Mouse (Mus musculus) testis, postnatal 10 days (tissue): Measurements from ENCODE around the gene Dio1.
A peak's percentile ranks its signal among the peaks of the same experiment; 100 is the strongest.

Experiments
- DNase-seq: peaks from one replicate; pipeline ENCODE4 v3.0.0; 2021; ENCODE audit warnings: low spot score

The Dio1 gene

DNA sequence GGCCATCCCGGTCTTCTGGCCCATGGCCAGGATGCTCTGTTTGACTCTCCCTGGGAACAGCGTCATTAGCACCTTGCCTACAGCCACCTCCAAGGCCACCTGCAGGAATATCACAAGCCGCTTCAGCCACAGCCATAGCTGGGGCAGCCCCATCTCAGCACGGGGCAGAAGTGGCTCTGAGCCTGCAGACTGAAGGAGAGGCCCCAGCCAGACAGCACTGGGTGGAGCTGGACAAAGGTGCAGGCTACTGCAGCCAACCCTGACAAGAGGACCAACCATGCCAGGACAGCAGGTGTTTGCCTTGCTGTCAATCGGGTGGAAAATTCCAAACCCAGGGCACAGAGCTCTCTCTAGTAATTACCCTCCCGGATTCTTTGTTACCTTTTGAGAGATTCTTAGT is at the start of gene Dio1:
Gene Dio1 (minus strand): TSS at position 204 of the 400 bp plus-strand sequence.
- DNase-seq, result peak; percentile 53

DNA sequence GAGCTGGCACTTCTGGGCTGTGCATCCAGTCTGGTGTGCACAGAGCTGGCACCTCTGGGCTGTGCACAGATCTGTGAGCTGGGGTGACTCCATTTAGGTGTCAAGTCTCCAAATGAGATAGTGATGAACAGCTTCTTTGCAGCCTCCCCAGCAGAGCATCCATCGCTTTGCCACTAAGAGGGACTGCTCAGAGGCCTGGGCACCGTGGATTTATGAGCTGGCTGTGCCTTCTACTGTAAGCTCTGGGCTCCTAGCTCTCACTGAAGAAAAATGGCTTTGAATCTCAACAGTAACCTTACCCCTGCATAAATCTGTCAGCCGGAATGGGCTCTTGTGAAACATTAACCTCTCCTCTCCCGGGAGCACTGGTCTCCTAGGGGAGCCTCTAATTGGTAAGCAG is 47.6 kb upstream of the Dio1 start:
- no peak for DNase-seq

DNA sequence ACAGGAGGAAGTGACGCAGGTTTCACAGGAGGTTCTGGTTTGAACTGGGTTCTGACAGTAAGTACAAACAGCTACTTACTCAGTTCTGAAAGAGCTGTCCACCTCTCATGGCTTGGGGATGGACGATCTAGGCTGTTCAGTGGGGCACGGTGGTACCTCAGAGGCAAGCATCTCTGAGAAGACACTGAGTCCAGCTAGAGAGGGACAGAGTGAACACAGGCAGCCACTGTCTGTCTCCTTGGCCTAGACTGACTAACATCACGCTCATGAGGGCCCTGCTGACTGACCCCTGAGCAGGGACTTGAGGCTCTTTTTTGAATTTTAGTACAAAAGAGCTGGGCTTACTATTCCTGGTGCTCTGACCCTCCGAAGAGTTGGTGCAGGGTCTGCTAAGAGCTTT is 47.2 kb upstream of the Dio1 start:
- DNase-seq, result no peak

DNA sequence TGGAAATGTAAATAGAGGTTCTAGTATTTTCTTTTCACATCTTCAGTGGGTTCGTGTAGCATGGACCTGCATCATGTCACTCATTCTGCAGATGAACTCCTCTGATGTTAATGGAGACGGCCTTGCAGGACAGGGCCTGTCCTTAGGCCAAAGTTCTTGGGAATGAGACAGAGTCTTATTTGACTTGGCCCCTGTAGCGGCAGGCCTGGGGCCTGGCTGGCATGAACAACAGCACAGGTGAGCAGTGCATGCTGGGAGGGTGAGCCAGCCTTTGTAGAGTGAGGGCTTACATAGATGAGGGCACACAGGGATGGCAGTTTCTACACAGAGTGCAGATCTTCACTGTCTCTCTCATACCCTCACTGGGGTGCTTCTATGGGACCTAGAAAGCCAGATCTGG is 46.6 kb upstream of the Dio1 start:
- no peak for DNase-seq

DNA sequence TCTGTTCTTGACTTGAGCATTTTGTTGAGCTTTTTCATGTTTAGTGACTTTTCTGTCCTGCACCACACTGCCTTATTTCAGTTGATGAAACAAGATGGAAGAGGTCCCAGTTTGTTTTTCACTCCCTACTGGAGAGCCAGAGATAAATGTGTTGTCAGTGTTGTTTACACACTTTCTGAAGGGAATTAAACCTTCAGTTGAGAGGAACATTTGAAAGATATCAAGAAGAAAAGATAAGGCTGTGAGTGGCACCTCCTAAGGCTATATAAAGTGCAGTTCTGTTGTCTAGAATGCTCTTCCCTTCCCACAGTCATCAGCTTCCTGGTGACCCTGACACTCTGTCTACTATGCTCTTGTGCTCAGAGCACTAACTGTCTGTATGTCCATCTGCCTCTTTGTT is 44.4 kb upstream of the Dio1 start:
- no peak for DNase-seq

DNA sequence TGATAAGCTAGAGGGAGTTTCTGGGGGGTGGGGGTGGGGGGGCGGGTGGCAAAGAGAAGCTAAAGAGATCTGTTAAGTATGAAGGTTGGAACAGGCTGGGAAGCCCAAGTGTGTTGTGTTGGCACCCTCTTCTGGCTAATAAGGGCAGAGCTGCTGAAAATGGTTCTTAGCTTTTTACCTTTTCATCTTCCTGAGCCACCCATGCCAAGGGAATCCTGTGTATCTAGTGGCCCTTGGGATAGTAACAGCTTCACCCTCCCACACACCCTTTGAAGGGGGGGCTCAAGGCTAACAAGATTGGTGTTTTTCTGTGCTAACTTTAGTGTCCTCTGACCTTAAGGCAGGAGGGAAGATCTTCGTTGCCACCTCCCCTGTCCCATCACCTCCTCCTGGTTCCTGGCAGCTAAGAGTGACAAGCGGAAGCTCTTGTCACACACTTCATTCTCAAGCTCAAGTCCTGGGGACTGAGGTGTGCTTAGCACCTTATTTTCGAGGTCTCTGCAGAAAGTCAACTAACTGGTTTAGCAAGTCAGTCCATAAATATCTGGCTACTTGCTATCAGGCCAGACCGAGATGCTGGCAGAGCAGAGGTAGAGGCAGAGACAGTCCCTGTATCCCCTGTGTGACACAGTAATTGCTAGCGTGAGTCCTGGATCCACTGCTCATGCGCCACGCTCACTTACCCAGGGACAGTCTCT is 42.5 kb upstream of the Dio1 start:
- peak; percentile 53 for DNase-seq

DNA sequence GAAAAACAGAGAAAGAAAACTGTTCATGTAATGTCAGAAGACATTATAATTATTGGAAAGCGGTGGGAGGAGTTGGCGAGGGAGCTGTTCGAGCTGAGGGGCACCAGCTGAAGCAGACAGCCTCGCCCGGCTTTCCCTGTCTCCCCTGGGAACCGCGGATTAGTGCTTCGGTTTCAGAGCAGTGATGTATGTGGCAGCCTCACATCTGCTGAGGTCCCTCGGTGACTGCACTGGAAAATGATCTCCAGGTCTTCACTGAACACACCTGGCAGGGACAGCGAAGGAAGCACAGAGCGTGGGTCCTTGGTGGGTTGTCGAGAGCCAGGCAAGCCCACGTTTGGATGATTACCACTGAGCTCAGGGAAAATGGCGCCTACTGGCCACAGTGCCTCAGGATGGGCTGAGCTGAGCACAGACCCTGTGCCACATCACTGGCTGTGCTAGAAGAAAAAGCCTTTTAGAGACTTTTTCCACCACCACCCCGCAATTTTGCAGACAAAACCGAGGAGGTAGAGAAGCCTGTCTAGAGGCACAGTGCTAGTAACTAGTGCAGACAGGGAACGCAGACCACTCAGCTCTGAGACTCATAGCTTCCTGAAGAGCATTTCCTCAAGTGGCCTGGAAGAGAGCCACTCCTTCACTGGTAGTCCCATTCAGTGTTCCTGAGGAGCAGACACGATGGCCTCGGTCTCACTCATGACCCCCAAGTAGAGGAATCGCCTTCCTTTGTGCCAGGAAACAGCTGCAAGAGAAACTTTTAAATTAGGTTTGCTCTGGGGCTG is 41.8 kb upstream of the Dio1 start:
- no peak for DNase-seq

DNA sequence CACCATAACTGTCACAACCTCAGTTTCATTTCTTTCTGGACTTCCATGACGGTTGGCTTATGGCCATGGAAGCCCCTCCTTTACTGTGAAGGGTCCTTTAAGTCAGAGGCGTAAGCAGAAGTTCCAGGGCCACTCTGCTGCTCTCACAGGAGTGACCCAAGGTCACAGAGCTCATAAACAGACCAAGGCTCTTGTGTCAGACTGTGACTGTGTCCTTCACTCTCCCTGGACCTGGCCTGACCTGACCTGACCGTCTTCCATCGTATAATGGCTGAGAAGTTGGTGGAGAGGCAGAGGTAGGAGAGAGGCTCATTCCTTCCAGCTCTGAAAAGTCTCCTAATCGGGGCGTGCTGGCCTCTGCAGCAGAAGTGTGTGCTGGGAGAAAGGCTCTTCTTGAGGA is 40.3 kb upstream of the Dio1 start:
- DNase-seq, result no peak

DNA sequence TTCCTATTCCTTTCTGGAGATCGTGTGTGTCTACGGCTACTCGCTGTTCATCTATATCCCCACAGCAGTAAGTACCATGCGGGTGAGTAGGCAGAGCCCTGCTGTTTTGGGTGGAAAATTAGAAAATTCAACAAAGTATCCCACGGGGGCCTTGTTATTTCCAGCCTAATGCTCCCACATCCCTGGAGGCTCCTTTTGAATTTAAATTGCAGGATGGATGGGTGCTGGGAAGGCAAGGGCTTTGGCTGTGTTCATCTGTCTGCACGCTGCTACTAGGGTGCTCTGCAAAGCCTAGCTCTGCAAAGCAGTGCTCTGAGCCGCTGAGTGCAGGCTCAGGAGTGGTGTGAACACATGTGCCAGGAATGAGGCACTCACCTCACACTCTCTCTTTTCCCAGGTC is 37.6 kb upstream of the Dio1 start:
- no peak for DNase-seq

DNA sequence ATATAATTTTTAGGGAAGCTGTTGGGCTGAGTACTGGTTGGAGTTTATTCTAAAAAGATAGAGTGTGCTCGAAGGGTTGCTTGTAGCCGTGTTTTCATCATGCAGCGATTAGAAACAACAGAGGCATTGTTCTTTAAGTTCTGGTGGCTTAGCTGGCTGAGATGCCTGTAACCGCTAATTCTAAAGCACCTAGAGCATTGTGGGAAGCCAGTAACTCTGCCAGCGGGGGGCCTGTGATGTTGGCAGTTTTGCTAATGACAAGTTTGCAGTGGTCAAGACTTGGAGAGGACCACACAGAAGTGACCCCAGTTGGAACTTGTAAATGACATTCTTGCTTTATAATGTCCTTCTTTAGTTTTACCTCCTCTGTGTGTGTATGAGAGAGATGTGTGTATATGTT is 34.4 kb upstream of the Dio1 start:
- DNase-seq, result no peak

DNA sequence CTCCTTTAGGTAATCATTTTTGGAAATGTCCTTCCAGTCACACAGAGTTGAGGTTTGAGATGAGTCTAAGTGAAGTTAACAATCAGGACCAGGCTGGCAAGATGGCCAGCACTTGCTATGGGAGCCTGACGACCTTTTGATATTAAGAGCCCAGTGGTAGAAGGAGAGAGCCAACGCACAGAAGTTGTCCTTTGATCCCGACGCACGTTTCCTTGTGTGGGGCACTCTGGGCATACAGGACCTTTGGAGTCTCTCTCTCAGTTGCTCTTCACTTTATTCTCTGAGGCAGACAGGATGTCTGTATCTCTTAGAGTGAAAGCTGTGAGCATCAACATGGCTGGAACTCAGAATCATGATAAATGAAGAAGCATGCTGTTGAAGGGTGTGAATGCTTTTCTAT is 30.5 kb upstream of the Dio1 start:
- DNase-seq, result no peak

DNA sequence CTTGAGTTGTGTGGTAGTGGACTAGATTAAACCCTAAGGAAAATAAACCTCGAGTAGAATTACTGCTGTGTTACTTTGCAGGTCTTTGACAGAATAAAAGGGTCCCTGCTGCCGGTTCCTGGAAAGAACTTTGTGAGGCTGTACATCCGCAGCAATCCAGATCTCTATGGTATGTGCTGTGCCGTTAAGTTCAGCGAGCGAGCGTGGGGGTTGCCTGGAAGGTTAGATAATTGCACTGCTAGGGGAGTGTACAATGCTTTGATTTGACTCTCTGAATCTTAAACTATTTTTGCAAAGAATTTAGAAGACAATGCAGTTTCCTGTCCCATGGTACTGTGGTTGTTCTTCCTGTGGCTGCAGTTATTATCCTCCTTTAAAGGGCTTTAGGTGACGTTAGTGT is 29.4 kb upstream of the Dio1 start:
- no peak for DNase-seq

DNA sequence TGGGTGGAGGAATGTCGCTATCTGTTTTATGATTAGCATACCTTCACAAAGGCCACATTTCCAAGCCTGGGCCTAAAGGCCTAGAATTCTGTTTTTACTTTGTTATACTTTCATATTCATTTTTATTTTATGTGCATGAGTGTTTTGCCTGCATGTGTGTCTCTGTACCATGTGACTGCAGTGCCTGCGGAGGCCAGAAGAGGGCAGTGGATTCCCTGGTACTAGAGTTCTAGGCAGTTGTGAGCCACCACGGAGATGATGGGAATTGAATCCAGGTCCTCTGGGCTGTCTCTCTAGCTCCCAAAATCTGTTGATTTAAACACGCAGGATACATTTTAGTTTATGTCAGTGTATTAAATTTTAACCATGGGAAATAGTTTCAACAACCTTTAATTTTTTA is 26.5 kb upstream of the Dio1 start:
- no peak for DNase-seq

DNA sequence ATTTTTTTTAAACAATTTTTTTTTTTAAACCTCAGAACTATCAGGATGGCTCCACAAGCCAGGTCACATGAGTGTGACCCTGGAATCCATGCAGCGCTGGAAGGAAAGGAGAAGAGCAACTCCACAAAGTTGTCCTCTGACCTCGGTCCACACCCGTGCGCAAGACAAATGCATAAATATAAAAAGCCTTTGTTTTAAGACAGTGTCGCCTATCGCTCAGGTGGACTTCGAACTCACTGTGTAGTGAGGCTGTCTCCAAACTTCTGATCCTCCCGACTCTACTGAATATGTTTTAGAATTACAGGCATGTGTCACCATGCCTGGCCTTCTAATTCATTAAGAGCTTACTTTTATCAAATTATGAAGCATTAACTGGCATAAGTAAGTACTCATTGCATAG is 21.6 kb upstream of the Dio1 start:
- no peak for DNase-seq

DNA sequence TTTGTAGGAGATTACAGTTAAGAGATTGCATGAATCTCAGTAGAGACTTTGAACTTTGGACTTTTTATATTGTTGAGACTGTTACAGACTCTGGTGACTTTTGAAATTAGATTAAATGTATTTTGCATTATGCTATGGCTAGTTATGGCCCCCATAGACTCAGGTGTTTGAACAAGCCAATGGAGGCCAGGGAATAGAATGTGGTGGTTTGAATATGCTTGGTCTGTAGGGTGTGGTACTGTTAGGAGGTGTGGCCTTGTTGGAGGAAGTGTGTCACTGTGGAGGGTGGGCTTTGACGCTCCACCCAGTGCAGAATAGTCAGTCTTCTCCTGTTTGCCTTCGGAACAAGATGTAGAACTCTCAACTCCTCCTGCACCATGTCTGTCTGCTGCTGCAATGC is 16.1 kb upstream of the Dio1 start:
- DNase-seq, result no peak

DNA sequence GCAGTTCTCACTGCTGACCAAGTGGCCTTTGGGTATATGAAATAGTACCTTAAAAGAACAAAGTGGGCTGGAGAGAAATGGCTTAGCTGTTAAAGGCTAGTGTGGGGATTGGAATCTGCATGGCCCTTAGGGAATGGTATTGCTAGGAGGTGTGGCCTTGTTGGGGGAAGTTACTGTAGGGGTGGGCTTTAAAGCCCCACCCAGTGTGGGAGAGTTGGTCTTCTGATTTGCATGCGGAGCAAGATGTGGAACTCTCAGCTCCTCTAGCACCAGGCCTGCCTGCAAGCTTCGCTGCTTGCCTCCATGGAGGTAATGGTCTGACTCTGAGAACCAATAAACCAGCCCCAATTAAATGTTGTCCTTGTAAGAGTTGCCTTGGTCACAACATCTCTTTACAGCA is 14.1 kb upstream of the Dio1 start:
- no peak for DNase-seq

DNA sequence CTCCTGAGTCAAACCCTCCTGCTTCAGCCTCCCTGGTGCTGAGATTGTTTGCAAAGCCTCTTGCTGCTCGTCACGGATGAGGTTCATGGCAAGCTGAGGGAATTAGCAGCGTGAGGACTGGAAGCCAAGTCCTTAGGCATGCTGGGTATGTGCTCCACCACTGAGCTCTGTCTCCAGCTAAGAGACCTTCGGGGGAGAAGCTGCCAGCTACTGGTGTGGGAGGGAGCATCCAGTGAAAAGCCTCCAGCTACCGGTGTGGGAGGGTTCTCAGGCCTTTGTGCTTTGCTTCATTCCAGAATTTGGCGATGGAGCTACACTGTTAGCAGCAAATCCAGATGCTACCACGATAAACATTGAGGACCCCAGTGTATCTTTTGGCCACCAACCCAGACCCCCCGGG is 11.7 kb upstream of the Dio1 start:
- DNase-seq, result peak; percentile 50

DNA sequence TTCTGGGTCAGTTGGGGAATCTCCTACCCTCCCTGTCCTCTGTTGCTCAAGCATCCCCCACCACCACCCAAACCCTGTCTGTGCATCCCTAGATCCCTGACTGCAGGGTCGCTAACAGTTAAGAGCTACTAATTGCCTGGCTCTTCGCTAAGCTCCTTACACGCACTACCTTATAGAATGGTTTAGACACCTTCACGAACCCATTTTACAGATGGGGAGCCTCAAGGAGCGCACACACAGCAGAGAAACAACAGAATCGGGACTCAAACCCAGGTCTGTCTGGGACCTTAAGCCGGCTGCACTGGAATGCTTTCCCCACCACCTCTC is 7.5 kb upstream of the Dio1 start:
- DNase-seq, result no peak

DNA sequence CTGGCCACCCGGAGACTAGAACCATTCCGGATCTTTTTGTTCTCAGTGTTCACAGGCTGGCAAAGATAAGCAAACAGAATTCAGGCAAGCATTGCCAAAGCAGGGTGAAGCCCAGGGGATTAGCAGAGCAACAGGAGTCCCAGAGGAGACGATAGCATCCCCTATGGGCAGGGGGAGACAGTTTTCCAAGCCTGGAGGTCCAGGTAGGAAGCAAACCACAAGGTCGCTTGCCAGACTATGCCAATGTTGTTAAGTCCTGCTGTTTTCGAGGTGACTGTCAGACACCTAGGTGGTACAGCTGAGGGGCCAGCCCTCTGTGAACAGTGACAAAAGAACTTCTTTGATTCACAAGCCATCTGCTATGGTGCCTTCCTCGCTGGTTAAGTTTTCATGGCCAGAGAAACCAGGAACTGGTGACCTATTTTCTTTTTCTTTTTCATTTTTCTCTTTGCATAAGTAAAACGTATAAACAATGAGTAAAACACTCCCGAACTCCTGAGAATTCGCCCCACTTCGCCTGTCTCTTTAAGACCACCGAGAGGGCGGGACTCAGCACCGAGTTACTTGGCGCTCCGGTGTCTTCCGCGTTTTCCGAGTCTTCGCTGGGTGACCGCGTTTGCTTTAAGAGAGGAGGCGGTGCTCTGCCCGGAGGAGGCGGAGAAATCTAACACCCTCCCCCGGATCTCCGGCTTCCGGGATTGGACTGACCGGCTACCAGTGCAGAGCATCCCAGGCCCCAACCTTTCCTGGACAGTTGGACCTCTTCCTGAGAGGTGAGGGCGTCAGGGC is 6.9 kb upstream of the Dio1 start, which contains the start of gene Yipf1:
Gene Yipf1 (plus strand): TSS at position 674 of the 789 bp plus-strand sequence.
- DNase-seq, result peak; percentile 91

DNA sequence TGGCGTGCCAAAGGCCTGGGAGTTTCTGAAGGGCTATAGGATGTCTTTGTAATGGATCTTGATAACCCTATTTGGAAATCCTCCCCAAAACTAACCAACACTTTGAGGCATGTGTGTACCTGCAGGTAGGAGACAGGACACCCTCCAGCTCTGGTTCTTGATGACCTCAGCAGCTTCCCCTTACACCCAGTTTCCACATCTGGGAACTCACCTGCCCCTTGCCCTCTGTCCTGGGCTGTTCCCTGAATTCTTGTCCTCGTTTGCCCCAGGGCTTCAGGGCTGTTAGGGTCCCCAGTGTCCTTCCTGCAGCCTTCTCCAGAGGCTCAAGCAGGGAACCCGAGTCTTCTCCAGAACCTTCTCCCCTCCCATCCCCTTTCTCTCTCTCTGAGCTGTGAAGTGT is 3.4 kb downstream of the Dio1 start:
- DNase-seq, result no peak

DNA sequence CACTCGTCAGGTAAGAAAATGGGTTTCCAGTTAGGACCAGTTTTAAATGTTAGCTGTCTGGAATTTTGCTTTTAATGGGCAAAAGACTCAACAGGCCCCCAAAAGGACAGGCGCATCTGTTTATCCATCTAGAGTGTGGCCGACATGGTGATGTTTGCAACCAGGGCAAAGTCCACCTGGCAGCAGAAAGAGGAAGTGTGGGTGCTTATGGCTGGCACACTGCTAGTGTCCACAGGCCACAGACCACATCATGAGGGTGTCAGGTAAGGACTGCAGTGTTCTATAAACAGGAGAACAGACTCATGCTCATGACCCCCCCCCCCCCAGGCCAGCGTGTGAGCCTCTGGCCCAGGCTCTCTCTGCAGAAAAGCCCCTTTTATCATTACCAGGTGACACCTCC is 4.1 kb downstream of the Dio1 start:
- no peak for DNase-seq

DNA sequence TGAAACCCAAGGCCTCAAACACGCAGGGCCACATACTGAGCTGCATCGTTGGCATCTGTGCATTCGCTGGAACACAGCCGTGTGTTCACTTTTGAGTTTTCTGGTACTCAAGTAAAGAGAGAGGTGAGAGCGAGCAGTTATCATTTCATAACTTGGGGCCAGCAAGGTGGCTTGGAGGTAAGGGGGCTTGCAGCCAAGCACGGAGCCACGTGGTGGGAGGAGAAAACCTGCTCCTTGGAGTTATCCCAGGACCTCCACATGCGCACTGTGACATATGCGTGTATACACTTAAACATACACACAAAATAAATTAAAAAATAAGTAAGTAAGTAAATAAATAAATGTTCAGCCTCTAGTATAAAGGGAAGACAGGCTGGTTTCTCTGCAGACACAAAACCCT is 4.7 kb downstream of the Dio1 start:
- no peak for DNase-seq

DNA sequence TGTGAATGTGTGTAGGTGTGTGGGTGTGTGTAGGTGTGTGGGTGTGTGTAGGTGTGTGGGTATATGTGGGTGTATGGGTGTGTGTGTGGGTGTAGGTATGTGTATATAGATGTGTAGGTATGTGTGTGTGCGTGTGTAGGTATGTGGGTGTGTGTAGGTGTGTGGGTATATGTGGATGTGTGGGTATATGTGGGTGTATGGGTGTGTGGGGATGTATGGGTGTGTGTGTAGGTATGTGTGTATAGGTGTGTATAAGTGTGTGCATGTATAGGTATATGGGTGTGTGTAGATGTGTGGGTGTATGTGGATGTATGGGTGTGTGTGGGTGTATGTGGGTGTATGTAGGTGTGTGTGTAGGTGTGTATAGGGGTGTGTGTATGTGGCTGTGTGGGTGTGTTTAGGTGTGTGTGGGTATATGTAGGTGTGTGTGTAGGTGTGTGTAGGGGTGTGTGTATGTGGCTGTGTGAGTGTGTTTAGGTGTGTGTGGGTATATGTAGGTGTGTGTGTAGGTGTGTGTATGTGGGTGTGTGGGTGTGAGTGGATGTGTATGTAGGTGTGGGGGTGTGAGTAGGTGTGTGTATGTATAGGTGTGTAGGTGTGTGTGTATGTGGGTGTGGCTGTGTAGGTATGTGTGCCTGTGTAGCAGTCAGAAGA is 5.9 kb downstream of the Dio1 start:
- no peak for DNase-seq
